Mouse (Mus musculus) small intestine, adult 10 weeks (tissue): ENCODE data around the gene Olfr667. TPM values are rescaled to one million over a fixed set of nuclear protein-coding genes. Genes with fewer than 3 reads are reported as not detected.

Source experiments
- polyA plus RNA-seq: library from polyadenylated mRNA; stranded (reverse); fragments of 350-450 nt; fragmentation: Illumina TruSeq; extraction: RNeasy Lipid Tissue Mini Kit (QIAGEN cat#74804); gene quantifications from one replicate; pipeline ENCODE4 v1.2.3, GENCODE M21; 2014; ENCODE audit warnings: low replicate concordance

The Olfr667 gene
- not detected for polyA plus RNA-seq

DNA sequence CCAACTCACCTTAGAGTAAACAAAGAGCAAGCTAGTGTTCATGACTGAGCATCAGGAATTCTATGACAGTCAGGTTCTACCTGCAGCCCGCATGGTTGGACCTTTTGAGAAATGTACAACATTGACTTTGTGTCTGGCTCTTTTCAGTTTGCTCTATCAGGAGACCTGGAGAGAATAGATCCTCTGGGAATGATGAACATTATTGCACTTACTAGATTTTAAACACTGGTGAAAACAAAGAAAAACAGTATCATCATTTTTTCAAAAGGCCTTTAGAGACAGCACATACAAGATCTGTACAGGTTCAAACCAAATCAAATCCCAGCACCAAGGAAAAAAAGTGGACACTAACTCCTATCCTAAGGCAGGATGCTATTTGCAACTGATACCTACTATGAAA lies at the start of gene Olfr667:
Gene Olfr667, minus strand, starts transcription at position 101 of the 400 bp plus-strand sequence.

GRCm38 (mm10) chr7:104962520-104962919 lies 41.2 kb upstream of the Olfr667 start, which contains the start of gene Olfr670:
Gene Olfr670 (minus strand): TSS chr7:104962620.

DNA sequence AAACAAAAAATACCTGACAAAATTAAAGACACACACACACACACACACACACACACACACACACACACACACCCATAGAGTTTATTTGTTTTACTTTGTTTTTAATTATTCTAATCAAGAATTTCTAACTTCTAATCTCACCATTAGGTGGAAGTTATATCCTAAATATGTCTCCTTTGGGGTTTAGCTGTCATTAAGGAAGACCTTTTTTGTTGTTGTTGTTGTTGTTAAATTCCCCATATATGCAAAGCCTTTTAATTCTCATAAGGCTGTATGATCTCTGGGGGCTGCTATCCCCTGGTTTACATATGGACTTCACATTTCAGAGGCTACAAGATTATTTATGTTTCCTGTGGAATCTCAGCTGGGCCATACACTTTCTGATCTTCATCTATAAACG lies 12.7 kb upstream of the Olfr667 start, which contains the start of gene Olfr669:
Gene Olfr669, plus strand, starts transcription at position 301 of the 400 bp plus-strand sequence.

DNA sequence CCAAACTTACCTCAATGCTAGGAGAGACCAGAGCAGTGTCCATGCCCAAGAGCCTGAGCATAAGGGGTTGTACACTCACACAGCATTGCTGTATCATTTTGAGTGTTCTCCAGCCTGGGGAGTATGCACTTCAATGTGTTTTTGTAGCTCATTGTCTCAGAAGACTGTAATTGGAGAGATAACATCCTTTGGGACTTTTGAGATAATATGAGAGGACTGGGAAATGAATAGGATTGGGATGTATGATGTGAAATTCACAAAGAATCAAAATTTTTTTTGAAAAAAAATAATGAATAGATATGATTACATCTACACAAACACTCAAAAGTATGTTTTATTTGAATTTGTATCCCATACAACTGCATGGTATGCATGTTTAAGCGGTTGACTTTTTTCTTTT lies 6.7 kb upstream of the Olfr667 start, which contains the start of gene Olfr668:
Gene Olfr668, minus strand, starts transcription at position 101 of the 400 bp plus-strand sequence.

GRCm38 (mm10) chr7:104895852-104896251 lies 25.4 kb downstream of the Olfr667 start, which contains the start of gene Olfr666:
Gene Olfr666 (minus strand): TSS chr7:104895952.

GRCm38 (mm10) chr7:104877731-104878130 lies 43.6 kb downstream of the Olfr667 start, which contains the start of gene Olfr665:
Gene Olfr665 (plus strand): TSS chr7:104878031.

Other genes with a start within 250 kb of the Olfr667 start
- gene Olfr661, start 235.0 kb downstream of the Olfr667 start, polyA plus RNA-seq = not detected
- not detected for gene Usp17le, start 144.0 kb downstream of the Olfr667 start, polyA plus RNA-seq
- gene Usp17lb, start 78.9 kb downstream of the Olfr667 start, polyA plus RNA-seq = not detected
- not detected for gene Usp17la, start 64.5 kb downstream of the Olfr667 start, polyA plus RNA-seq
- not detected for gene Olfr665, start 43.5 kb downstream of the Olfr667 start, polyA plus RNA-seq
- gene Olfr666, start 25.5 kb downstream of the Olfr667 start, polyA plus RNA-seq = not detected
- gene Olfr668, start 6.6 kb upstream of the Olfr667 start, polyA plus RNA-seq = not detected
- gene Olfr669, start 12.8 kb upstream of the Olfr667 start, polyA plus RNA-seq = not detected
- not detected for gene Olfr670, start 41.1 kb upstream of the Olfr667 start, polyA plus RNA-seq
- gene Olfr671, start 57.6 kb upstream of the Olfr667 start, polyA plus RNA-seq = not detected
- gene Olfr672, start 80.5 kb upstream of the Olfr667 start, polyA plus RNA-seq = not detected
- not detected for gene Olfr675, start 107.0 kb upstream of the Olfr667 start, polyA plus RNA-seq
- gene Olfr676, start 111.2 kb upstream of the Olfr667 start, polyA plus RNA-seq = not detected
- not detected for gene Olfr677, start 129.9 kb upstream of the Olfr667 start, polyA plus RNA-seq
- gene Olfr678, start 143.0 kb upstream of the Olfr667 start, polyA plus RNA-seq = not detected
- not detected for gene Olfr679, start 159.7 kb upstream of the Olfr667 start, polyA plus RNA-seq
- not detected for gene Olfr680-ps1, start 171.3 kb upstream of the Olfr667 start, polyA plus RNA-seq
- not detected for gene Olfr681, start 195.4 kb upstream of the Olfr667 start, polyA plus RNA-seq
- not detected for gene Olfr683, start 225.5 kb upstream of the Olfr667 start, polyA plus RNA-seq
- gene Olfr684, start 242.2 kb upstream of the Olfr667 start, polyA plus RNA-seq = not detected